Mouse (Mus musculus) hindbrain, embryonic 15.5 days (tissue): ENCODE results near the gene Ccdc51. TPM values are rescaled to one million over a fixed set of nuclear protein-coding genes. Genes with fewer than 3 reads are reported as not detected.
A peak's percentile ranks its signal among the peaks of the same experiment; 100 is the strongest.

Source experiments
- ATAC-seq: fragments of 200-750 bp; cut with Nextera tagmentation; 2 replicates; pipeline ENCODE4 v1.8.0; 2017; ENCODE audit warnings: low read depth, moderate number of reproducible peaks, moderate TSS enrichment; ENCODE audit not compliant: low FRiP score
- H3K27ac ChIP-seq: fragments of 300-500 bp; sonication (generic); replicated peaks from 2 replicates; pipeline ENCODE4 v1.5.1; 2015; ENCODE audit warnings: mild to moderate bottlenecking, inconsistent platforms
- H3K27me3 ChIP-seq: fragments of 300-500 bp; sonication (generic); 2 replicates; pipeline ENCODE4 v1.6.1; 2015; ENCODE audit warnings: control low read depth, inconsistent platforms
- H3K36me3 ChIP-seq: fragments of 300-500 bp; sonication (generic); 2 replicates; pipeline ENCODE4 v1.6.1; 2015; ENCODE audit warnings: control low read depth, inconsistent platforms
- H3K4me1 ChIP-seq: fragments of 300-500 bp; sonication (generic); replicated peaks from 2 replicates; pipeline ENCODE4 v1.6.1; 2015; ENCODE audit warnings: control low read depth, inconsistent platforms
- H3K4me2 ChIP-seq: fragments of 300-500 bp; sonication (generic); 2 replicates; pipeline ENCODE4 v1.6.1; 2015; ENCODE audit warnings: moderate library complexity, mild to moderate bottlenecking, inconsistent platforms
- H3K4me3 ChIP-seq: fragments of 300-500 bp; sonication (generic); 2 replicates; pipeline ENCODE4 v1.5.1; 2015; ENCODE audit warnings: mild to moderate bottlenecking, inconsistent platforms
- H3K9ac ChIP-seq: fragments of 300-500 bp; sonication (generic); 2 replicates; pipeline ENCODE4 v1.6.1; 2015; ENCODE audit warnings: inconsistent platforms
- H3K9me3 ChIP-seq: fragments of 300-500 bp; sonication (generic); 2 replicates; pipeline ENCODE4 v1.6.1; 2016; ENCODE audit warnings: control low read depth, inconsistent platforms
- WGBS: fragments of 180-500 bp; shearing (Covaris S2); methylation state at CpG from one replicate; pipeline ENCODE4 v1.1.7; 2015; 5-methylcytosine and 5-hydroxymethylcytosine counted together
- polyA plus RNA-seq: library from polyadenylated mRNA; unstranded; fragments of >200 nt; fragmentation: Nextera tagmentation; extraction: Ambion mirVana; gene quantifications from 2 replicates; pipeline ENCODE4 v1.2.1, GENCODE M21; 2015

Gene Ccdc51
- polyA plus RNA-seq, 1 experiment from 2014 or later = 13.1 TPM

DNA sequence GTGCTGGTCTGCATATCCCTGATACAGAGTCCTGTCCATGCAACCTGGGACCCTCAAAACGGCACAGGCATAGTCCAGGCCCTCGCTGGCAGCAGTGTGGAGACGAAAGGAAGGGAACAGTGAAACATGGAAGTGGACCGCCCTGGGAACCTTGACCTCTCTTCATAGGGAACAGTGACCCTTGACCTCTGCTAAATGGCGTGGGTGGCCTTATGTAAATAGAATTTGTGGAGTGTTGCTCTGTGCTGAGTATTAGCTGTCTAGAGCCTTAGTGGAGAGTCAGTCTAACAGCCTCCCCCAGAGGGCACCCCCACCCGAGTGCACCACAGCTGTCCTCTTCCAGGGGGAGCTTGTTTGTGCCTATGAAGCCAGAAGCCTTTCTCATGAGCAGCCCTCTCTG is 10.5 kb downstream of the Ccdc51 start:
- Histone ChIP-seq H3K27ac (no peak overlapping the region), H3K4me1 (peaks cover 40% of the 10 kb centered on the region), H3K36me3 (peaks cover 7% of the 10 kb centered on the region), H3K9me3 (no peaks in the 10 kb centered on the region), H3K4me3 (no peak overlapping the region), H3K9ac (no peak overlapping the region), H3K4me2 (no peak overlapping the region), H3K27me3 (no peaks in the 10 kb centered on the region)
- WGBS = 35% methylated on average over 6 of the region's 6 CpGs
- no peak for ATAC-seq

DNA sequence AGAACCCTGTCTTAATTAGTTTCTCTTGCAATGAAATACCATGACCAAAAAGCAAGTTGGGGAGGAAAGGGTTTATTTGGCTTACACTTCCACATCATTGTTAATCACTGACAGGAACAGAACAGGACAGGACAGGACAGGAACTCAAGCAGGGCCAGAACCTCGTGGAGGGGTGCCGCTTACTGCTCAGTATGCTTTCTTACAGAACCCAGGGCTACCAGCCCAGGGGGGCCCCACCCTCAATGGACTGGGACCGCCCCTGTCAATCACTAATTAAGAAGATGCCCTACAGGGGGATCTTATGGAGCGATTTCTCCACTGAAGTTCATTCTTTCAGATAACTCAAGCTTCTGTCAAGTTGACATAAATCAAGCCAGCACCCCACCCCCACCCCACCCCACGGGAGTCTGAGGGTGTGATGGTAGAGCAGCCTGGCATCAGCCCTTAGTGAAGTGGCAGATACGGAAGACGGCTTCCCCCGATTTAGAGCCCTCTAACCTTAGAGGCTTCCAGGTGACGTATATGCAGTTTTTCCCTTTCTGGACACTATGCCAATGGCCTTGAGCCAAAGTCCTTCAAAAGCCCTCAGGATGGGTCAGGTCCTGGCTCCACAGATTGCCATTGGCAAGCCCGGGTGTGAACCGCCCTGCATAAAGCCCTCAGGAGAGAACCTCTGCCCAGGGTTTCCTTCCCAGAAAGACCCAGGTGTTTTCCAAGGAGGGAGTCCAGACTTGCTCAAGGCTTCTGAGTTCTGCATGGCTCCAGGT is 11.7 kb downstream of the Ccdc51 start:
- ATAC-seq = no peak
- Histone ChIP-seq H3K9ac (peak overlapping the region; percentile 80; the same call in 1 of the 2 replicates), H3K36me3 (peaks cover 7% of the 10 kb centered on the region), H3K27me3 (no peaks in the 10 kb centered on the region), H3K4me3 (peak overlapping the region; percentile 66; the same call in 1 of the 2 replicates), H3K9me3 (no peaks in the 10 kb centered on the region), H3K27ac (peak overlapping the region; percentile 98), H3K4me1 (peaks cover 45% of the 10 kb centered on the region), H3K4me2 (peak overlapping the region; percentile 86)
- WGBS = 17% methylated on average over 11 of the region's 11 CpGs

- Histone ChIP-seq H3K36me3 (peaks cover 7% of the 10 kb centered on the region), H3K9ac (peak overlapping the region; percentile 80), H3K9me3 (no peaks in the 10 kb centered on the region), H3K4me1 (peaks cover 52% of the 10 kb centered on the region), H3K27me3 (no peaks in the 10 kb centered on the region), H3K4me3 (peak overlapping the region; percentile 66), H3K27ac (peak overlapping the region; percentile 98), H3K4me2 (peak overlapping the region; percentile 86)
- WGBS = 1% methylated on average over 21 of the region's 21 CpGs
- no peak; the same call in 1 of the 2 replicates for ATAC-seq
Observed at GRCm38 (mm10) chr9:109094553-109095136, 12.4 kb downstream of the Ccdc51 start.

GRCm38 (mm10) chr9:109095137-109095982 is 13.1 kb downstream of the Ccdc51 start, which contains the start of gene Plxnb1:
TSS of gene Plxnb1 (plus strand) at chr9:109095389.
- no peaks in the 10 kb centered on the region for H3K9me3 ChIP-seq
- H3K36me3 ChIP-seq = peaks cover 7% of the 10 kb centered on the region
- H3K4me3 ChIP-seq = peak within 1 kb of the TSS; percentile 66
- peak; percentile 73 for ATAC-seq
- peak within 1 kb of the TSS; percentile 98 for H3K27ac ChIP-seq
- under 1% methylated on average over 87 of the region's 102 CpGs for WGBS
- peaks cover 52% of the 10 kb centered on the region for H3K4me1 ChIP-seq
- peak within 1 kb of the TSS; percentile 80 for H3K9ac ChIP-seq
- H3K27me3 ChIP-seq = no peaks in the 10 kb centered on the region
- H3K4me2 ChIP-seq = peak within 1 kb of the TSS; percentile 86

GRCm38 (mm10) chr9:109096251-109096661 is 14.0 kb downstream of the Ccdc51 start:
- Histone ChIP-seq H3K4me2 (peak overlapping the region; percentile 86), H3K27ac (peak overlapping the region; percentile 98), H3K27me3 (no peaks in the 10 kb centered on the region), H3K4me1 (peaks cover 52% of the 10 kb centered on the region), H3K4me3 (peak overlapping the region; percentile 66), H3K36me3 (peaks cover 7% of the 10 kb centered on the region), H3K9me3 (no peaks in the 10 kb centered on the region), H3K9ac (peak overlapping the region; percentile 80)
- no peak for ATAC-seq
- WGBS = 5% methylated on average over 9 of the region's 9 CpGs

GRCm38 (mm10) chr9:109096856-109097255 is 14.6 kb downstream of the Ccdc51 start:
- Histone ChIP-seq H3K27ac (peak overlapping the region; percentile 98), H3K9me3 (no peaks in the 10 kb centered on the region), H3K4me1 (peaks cover 52% of the 10 kb centered on the region), H3K9ac (peak overlapping the region; percentile 80), H3K27me3 (no peaks in the 10 kb centered on the region), H3K4me3 (peak overlapping the region; percentile 66), H3K4me2 (peak overlapping the region; percentile 86), H3K36me3 (peaks cover 3% of the 10 kb centered on the region)
- WGBS = 8% methylated on average over 6 of the region's 6 CpGs
- no peak for ATAC-seq

- Histone ChIP-seq H3K27me3 (no peaks in the 10 kb centered on the region), H3K4me1 (peaks cover 52% of the 10 kb centered on the region), H3K4me3 (peak overlapping the region; percentile 66), H3K9ac (peak overlapping the region; percentile 80), H3K27ac (peak overlapping the region; percentile 98), H3K36me3 (no peaks in the 10 kb centered on the region), H3K9me3 (no peaks in the 10 kb centered on the region), H3K4me2 (peak overlapping the region; percentile 86)
- no peak for ATAC-seq
- 7% methylated on average over 6 of the region's 6 CpGs for WGBS
Observed at GRCm38 (mm10) chr9:109097291-109097690, 15.0 kb downstream of the Ccdc51 start.

GRCm38 (mm10) chr9:109097831-109098230 is 15.5 kb downstream of the Ccdc51 start:
- peaks cover 52% of the 10 kb centered on the region for H3K4me1 ChIP-seq
- WGBS = 38% methylated on average over 5 of the region's 5 CpGs
- peak; percentile 28; the same call in 1 of the 2 replicates for ATAC-seq

GRCm38 (mm10) chr9:109098366-109098765 is 16.1 kb downstream of the Ccdc51 start:
- Histone ChIP-seq H3K4me3 (peak overlapping the region; percentile 5), H3K27me3 (no peaks in the 10 kb centered on the region), H3K27ac (peak overlapping the region; percentile 98), H3K36me3 (no peaks in the 10 kb centered on the region), H3K4me2 (peak overlapping the region; percentile 86), H3K9ac (0 out of 2 replicates have a peak overlapping the region, but pooled peaks have one; percentile 5), H3K4me1 (peaks cover 52% of the 10 kb centered on the region), H3K9me3 (no peaks in the 10 kb centered on the region)
- no peak for ATAC-seq
- WGBS = 72% methylated on average over 8 of the region's 8 CpGs

More at GRCm38 (mm10) chr9:109097831-109098230, 15.5 kb downstream of the Ccdc51 start:
- H3K36me3 ChIP-seq = no peaks in the 10 kb centered on the region
- peak overlapping the region; percentile 86 for H3K4me2 ChIP-seq
- peak overlapping the region; percentile 5; the same call in 1 of the 2 replicates for H3K4me3 ChIP-seq
- H3K9me3 ChIP-seq = no peaks in the 10 kb centered on the region
- no peaks in the 10 kb centered on the region for H3K27me3 ChIP-seq
- H3K9ac ChIP-seq = 0 out of 2 replicates have a peak overlapping the region, but pooled peaks have one; percentile 80
- H3K27ac ChIP-seq = peak overlapping the region; percentile 98

GRCm38 (mm10) chr9:109098969-109099368 is 16.7 kb downstream of the Ccdc51 start:
- Histone ChIP-seq H3K4me1 (peaks cover 50% of the 10 kb centered on the region), H3K27ac (peak overlapping the region; percentile 98), H3K9me3 (no peaks in the 10 kb centered on the region), H3K9ac (no peak overlapping the region), H3K36me3 (no peaks in the 10 kb centered on the region), H3K4me2 (peak overlapping the region; percentile 86), H3K4me3 (peak overlapping the region; percentile 5), H3K27me3 (no peaks in the 10 kb centered on the region)
- 43% methylated on average over 6 of the region's 6 CpGs for WGBS
- no peak for ATAC-seq

DNA sequence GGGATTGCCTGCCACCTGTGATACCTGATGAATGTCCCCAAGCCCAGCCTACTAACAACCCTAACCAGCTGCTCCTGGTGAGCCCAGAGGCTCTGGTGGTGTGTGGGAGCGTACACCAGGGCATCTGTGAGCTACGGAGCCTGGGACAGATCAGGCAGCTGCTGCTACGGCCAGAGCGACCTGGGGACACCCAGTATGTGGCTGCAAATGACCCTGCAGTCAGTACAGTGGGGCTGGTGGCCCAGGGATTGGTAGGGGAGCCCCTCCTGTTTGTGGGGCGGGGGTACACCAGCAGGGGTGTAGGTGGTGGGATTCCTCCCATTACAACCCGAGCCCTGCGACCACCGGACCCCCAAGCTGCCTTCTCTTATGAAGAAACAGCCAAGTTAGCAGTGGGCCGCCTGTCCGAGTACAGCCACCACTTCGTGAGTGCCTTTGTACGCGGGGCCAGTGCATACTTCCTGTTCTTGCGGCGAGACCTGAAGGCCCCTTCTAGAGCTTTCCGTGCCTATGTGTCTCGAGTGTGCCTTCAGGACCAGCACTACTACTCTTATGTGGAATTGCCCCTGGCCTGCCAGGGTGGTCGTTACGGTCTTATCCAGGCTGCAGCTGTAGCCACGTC is 18.1 kb downstream of the Ccdc51 start:
- no peak for ATAC-seq
- peaks cover 6% of the 10 kb centered on the region; the same call in 1 of the 2 replicates for H3K36me3 ChIP-seq
- H3K4me2 ChIP-seq = no peak overlapping the region
- H3K4me1 ChIP-seq = peaks cover 48% of the 10 kb centered on the region
- no peak overlapping the region for H3K9ac ChIP-seq
- WGBS = 88% methylated on average over 20 of the region's 20 CpGs
- H3K4me3 ChIP-seq = no peak overlapping the region
- no peaks in the 10 kb centered on the region for H3K9me3 ChIP-seq
- no peaks in the 10 kb centered on the region for H3K27me3 ChIP-seq
- no peak overlapping the region for H3K27ac ChIP-seq
